Mouse (Mus musculus): ENCODE data around the gene Gm21858. TPM values are rescaled to one million over a fixed set of nuclear protein-coding genes. Genes with fewer than 3 reads are reported as not detected.
"Not testable (repeated sequence)": the region's sequence is repeated elsewhere in the genome, so short reads cannot be mapped to it uniquely, and the experiment has no call there.

The Gm21858 gene
- total RNA-seq (2021), result not detected

- DNase-seq (ENCODE audit: low spot score); intact Hi-C loops (cut with DNase I): not testable (repeated sequence)
Observed at GRCm38 (mm10) chrY:55731456-55731855, at the start of gene Gm21858. Gm21858 (plus strand) TSS chrY:55731756.

All from heart, postnatal 25 days (tissue).